Mouse (Mus musculus): ENCODE measurements at regions not wholly inside any gene's neighbourhood (a gene's known extent, or its start where the extent isn't known, plus 50 kb on each side); places are given as distances from the start of the nearest gene placed in this dataset.
"Not testable (repeated sequence)": the region's sequence is repeated elsewhere in the genome, so short reads cannot be mapped to it uniquely, and the experiment has no call there.

- DNase-seq (ENCODE audit: extremely low read depth, low read depth, low spot score) = no peak
Measured at GRCm38 (mm10) chr10:111354607-111355006, 56.1 kb downstream of the Bbs10 start.

GRCm38 (mm10) chr10:111358340-111358739 lies 59.9 kb downstream of the Bbs10 start:
- DNase-seq (ENCODE audit: extremely low read depth, low read depth, low spot score) = not testable (repeated sequence)

- DNase-seq (ENCODE audit: extremely low read depth, low read depth, low spot score) = no peak
Measured at GRCm38 (mm10) chr10:111361749-111362435, 63.4 kb downstream of the Bbs10 start.

- DNase-seq (ENCODE audit: extremely low read depth, low read depth, low spot score) = no peak
Measured at GRCm38 (mm10) chr10:111363729-111364617, 65.5 kb downstream of the Bbs10 start.

- no peak for DNase-seq (ENCODE audit: extremely low read depth, low read depth, low spot score)
Measured at GRCm38 (mm10) chr10:111365011-111365410, 66.5 kb downstream of the Bbs10 start.

GRCm38 (mm10) chr10:111369046-111369445 lies 70.6 kb downstream of the Bbs10 start:
- DNase-seq (ENCODE audit: extremely low read depth, low read depth, low spot score) = not testable (repeated sequence)

GRCm38 (mm10) chr10:111378047-111378618 lies 79.7 kb downstream of the Bbs10 start:
- DNase-seq (ENCODE audit: extremely low read depth, low read depth, low spot score) = no peak

- no peak for DNase-seq (ENCODE audit: extremely low read depth, low read depth, low spot score)
Measured at GRCm38 (mm10) chr10:111381689-111382088, 83.2 kb downstream of the Bbs10 start.

- no peak for DNase-seq (ENCODE audit: extremely low read depth, low read depth, low spot score)
Measured at GRCm38 (mm10) chr10:111382206-111382930, 83.9 kb downstream of the Bbs10 start.

- DNase-seq (ENCODE audit: extremely low read depth, low read depth, low spot score) = no peak
Measured at GRCm38 (mm10) chr10:111385561-111385960, 87.1 kb downstream of the Bbs10 start.

- no peak for DNase-seq (ENCODE audit: extremely low read depth, low read depth, low spot score)
Measured at GRCm38 (mm10) chr10:111387869-111388538, 85.0 kb upstream of the Nap1l1 start.

- DNase-seq (ENCODE audit: extremely low read depth, low read depth, low spot score) = no peak
Measured at GRCm38 (mm10) chr10:111388545-111389320, 84.3 kb upstream of the Nap1l1 start.

GRCm38 (mm10) chr10:111389890-111390289 lies 83.1 kb upstream of the Nap1l1 start:
- DNase-seq (ENCODE audit: extremely low read depth, low read depth, low spot score) = peak; percentile 11

- no peak for DNase-seq (ENCODE audit: extremely low read depth, low read depth, low spot score)
Measured at GRCm38 (mm10) chr10:111394421-111394820, 78.6 kb upstream of the Nap1l1 start.

GRCm38 (mm10) chr10:111405071-111405470 lies 68.0 kb upstream of the Nap1l1 start:
- DNase-seq (ENCODE audit: extremely low read depth, low read depth, low spot score) = no peak

- DNase-seq (ENCODE audit: extremely low read depth, low read depth, low spot score) = no peak
Measured at GRCm38 (mm10) chr10:111408887-111409286, 64.1 kb upstream of the Nap1l1 start.

- DNase-seq (ENCODE audit: extremely low read depth, low read depth, low spot score) = no peak
Measured at GRCm38 (mm10) chr10:111409497-111409896, 63.5 kb upstream of the Nap1l1 start.

- no peak for DNase-seq (ENCODE audit: extremely low read depth, low read depth, low spot score)
Measured at GRCm38 (mm10) chr10:111410121-111410520, 62.9 kb upstream of the Nap1l1 start.

- no peak for DNase-seq (ENCODE audit: extremely low read depth, low read depth, low spot score)
Measured at GRCm38 (mm10) chr10:111411533-111411932, 61.5 kb upstream of the Nap1l1 start.

All from fat pad, adult 2 months (tissue).